ENCODE assay signal across 15 mouse cellular contexts in the genomic region with DNA sequence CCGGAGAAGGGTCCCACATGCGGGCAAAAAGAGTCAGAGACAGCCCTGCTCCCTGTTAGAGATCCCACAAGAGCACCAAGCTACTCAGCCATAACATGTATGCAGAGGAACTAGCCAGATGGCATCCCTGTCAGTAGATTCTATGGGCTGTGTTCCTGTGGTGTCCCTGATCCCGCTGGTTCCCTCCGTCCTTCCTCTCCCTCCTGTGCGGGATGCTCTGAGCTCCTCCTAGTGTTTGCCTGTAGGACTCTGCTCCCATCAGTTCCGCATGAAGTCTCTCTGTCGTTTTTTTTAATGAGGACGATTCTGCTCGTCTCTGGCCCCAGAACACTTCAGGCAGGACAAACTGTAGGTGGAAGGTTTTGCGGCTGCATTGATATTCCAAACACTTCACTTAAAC.
DNase-seq lines count a peak whose midpoint lies in the region; ATAC-seq lines count a peak whose summit lies in the region.
"Had no signal": no experiment of that assay in that cellular context is flagged by ENCODE, and none has a peak within 500 bp of the region (broad histone marks: within the 10 kb centered on the region; RNA-seq: fewer than 3 reads in every experiment).

No protein-coding gene starts in this region.

- H3K27me3 ChIP-seq in midbrain, embryonic 11.5 days (ENCODE audit: control insufficient read depth, insufficient read depth, low read length), result no peaks in the 10 kb centered on the region
- H3K27me3 ChIP-seq in midbrain, embryonic 16.5 days (ENCODE audit: control insufficient read depth, insufficient read depth, low read depth, low read length), result no peaks in the 10 kb centered on the region
- H3K27me3 ChIP-seq in hindbrain, embryonic 14.5 days (ENCODE audit: control insufficient read depth, insufficient read depth, low read length), result no peaks in the 10 kb centered on the region
- H3K27me3 ChIP-seq: embryonic facial prominence, embryonic 15.5 days; forebrain, embryonic 13.5 days; intestine, embryonic 15.5 days; lung, embryonic 15.5 days had no signal

- DNase-seq in embryo, embryonic 10 days (ENCODE audit: low spot score), result peak; percentile 14
- DNase-seq in embryo, embryonic 9.5 days (ENCODE audit: extremely low spot score), result no peak
- peak; percentile 45 for DNase-seq in midbrain, embryonic 11.5 days (ENCODE audit: low spot score, missing footprints)
- no peak for DNase-seq in hindbrain, embryonic 14.5 days (ENCODE audit: low spot score)
- peak; percentile 64 for DNase-seq in retina, postnatal 1 day
- no peak for DNase-seq in urinary bladder, adult 2 months (ENCODE audit: low spot score)
- DNase-seq: heart, adult 2 months; heart, postnatal 10 days; layer of hippocampus, adult 9-11 months; thymus, postnatal 4 days had no signal

- ATAC-seq in midbrain, embryonic 11.5 days (ENCODE audit: low FRiP score), result no peak
- no peak for ATAC-seq in midbrain, embryonic 16.5 days
- ATAC-seq in hindbrain, embryonic 14.5 days (ENCODE audit: low FRiP score), result peak; percentile 51
- ATAC-seq: forebrain, embryonic 13.5 days; intestine, embryonic 15.5 days had no signal

- H3K27ac ChIP-seq in midbrain, embryonic 11.5 days (ENCODE audit: low read depth, low read length), result no peak overlapping the region
- no peak overlapping the region for H3K27ac ChIP-seq in midbrain, embryonic 16.5 days (ENCODE audit: low read length)
- H3K27ac ChIP-seq in hindbrain, embryonic 14.5 days, result no peak overlapping the region
- H3K27ac ChIP-seq: embryonic facial prominence, embryonic 15.5 days; forebrain, embryonic 13.5 days; heart, adult 2 months; intestine, embryonic 15.5 days; lung, embryonic 15.5 days had no signal

- H3K9ac ChIP-seq in midbrain, embryonic 11.5 days (ENCODE audit: low read length), result no peak overlapping the region
- H3K9ac ChIP-seq in midbrain, embryonic 16.5 days (ENCODE audit: low read depth, low read length), result no peak overlapping the region
- H3K9ac ChIP-seq in hindbrain, embryonic 14.5 days, result no peak overlapping the region
- H3K9ac ChIP-seq: embryonic facial prominence, embryonic 15.5 days; forebrain, embryonic 13.5 days; intestine, embryonic 15.5 days; lung, embryonic 15.5 days had no signal

- no peaks in the 10 kb centered on the region for H3K4me1 ChIP-seq in midbrain, embryonic 11.5 days (ENCODE audit: control insufficient read depth, insufficient read depth, low read length)
- H3K4me1 ChIP-seq in midbrain, embryonic 16.5 days (ENCODE audit: control insufficient read depth, insufficient read depth, low read length), result no peaks in the 10 kb centered on the region
- no peaks in the 10 kb centered on the region for H3K4me1 ChIP-seq in hindbrain, embryonic 14.5 days (replicated peaks; ENCODE audit: control insufficient read depth, insufficient read depth, low read length)
- H3K4me1 ChIP-seq: embryonic facial prominence, embryonic 15.5 days; forebrain, embryonic 13.5 days; intestine, embryonic 15.5 days had no signal

- H3K9me3 ChIP-seq in midbrain, embryonic 11.5 days (ENCODE audit: control insufficient read depth, low read length), result no peaks in the 10 kb centered on the region
- H3K9me3 ChIP-seq in midbrain, embryonic 16.5 days (replicated peaks; ENCODE audit: control insufficient read depth, low read length, poor library complexity, severe bottlenecking), result no peaks in the 10 kb centered on the region
- no peaks in the 10 kb centered on the region for H3K9me3 ChIP-seq in hindbrain, embryonic 14.5 days (ENCODE audit: control insufficient read depth, low read length)
- H3K9me3 ChIP-seq: embryonic facial prominence, embryonic 15.5 days; forebrain, embryonic 13.5 days; intestine, embryonic 15.5 days; lung, embryonic 15.5 days had no signal

- no peak overlapping the region for H3K4me3 ChIP-seq in midbrain, embryonic 11.5 days (ENCODE audit: low read depth, low read length)
- H3K4me3 ChIP-seq in midbrain, embryonic 16.5 days (ENCODE audit: low read depth, low read length), result no peak overlapping the region
- no peak overlapping the region for H3K4me3 ChIP-seq in hindbrain, embryonic 14.5 days (replicated peaks; ENCODE audit: low read length)
- H3K4me3 ChIP-seq: embryonic facial prominence, embryonic 15.5 days; forebrain, embryonic 13.5 days; heart, adult 2 months; intestine, embryonic 15.5 days; lung, embryonic 15.5 days had no signal

- 42% methylated on average over 10 of the region's 10 CpGs for WGBS in midbrain, embryonic 11.5 days
- 39% methylated on average over 10 of the region's 10 CpGs for WGBS in midbrain, embryonic 16.5 days
- WGBS in hindbrain, embryonic 14.5 days, result 37% methylated on average over 10 of the region's 10 CpGs

- H3K4me2 ChIP-seq in midbrain, embryonic 11.5 days, result no peak overlapping the region
- no peak overlapping the region for H3K4me2 ChIP-seq in midbrain, embryonic 16.5 days (ENCODE audit: low read length)
- no peak overlapping the region for H3K4me2 ChIP-seq in hindbrain, embryonic 14.5 days (replicated peaks)
- H3K4me2 ChIP-seq: embryonic facial prominence, embryonic 15.5 days; forebrain, embryonic 13.5 days; intestine, embryonic 15.5 days; lung, embryonic 15.5 days had no signal

- no peaks in the 10 kb centered on the region for H3K36me3 ChIP-seq in midbrain, embryonic 11.5 days (ENCODE audit: control insufficient read depth, insufficient read depth, low read length)
- H3K36me3 ChIP-seq in midbrain, embryonic 16.5 days (ENCODE audit: control insufficient read depth, insufficient read depth, low read length), result no peaks in the 10 kb centered on the region
- no peaks in the 10 kb centered on the region for H3K36me3 ChIP-seq in hindbrain, embryonic 14.5 days (replicated peaks; ENCODE audit: control insufficient read depth, insufficient read depth)
- H3K36me3 ChIP-seq: intestine, embryonic 15.5 days; lung, embryonic 15.5 days had no signal

Comparison
In these comparisons a context has a peak if more than half of its experiments do, and no peak if none do; other contexts are left out.
1. DNase-seq: peak in embryo, embryonic 10 days (single experiment), midbrain, embryonic 11.5 days (single experiment) and retina, postnatal 1 day (single experiment); none in embryo, embryonic 9.5 days (single experiment), hindbrain, embryonic 14.5 days (single experiment) and urinary bladder, adult 2 months (single experiment).